Mouse (Mus musculus): ENCODE measurements at regions not wholly inside any gene's neighbourhood (a gene's known extent, or its start where the extent isn't known, plus 50 kb on each side); places are given as distances from the start of the nearest gene placed in this dataset.

GRCm38 (mm10) chr10:96188168-96188567, 51.8 kb downstream of the Gm5426 start:
- peak; percentile 96 for DNase-seq (ENCODE audit: low read depth, low spot score)

- no peak for DNase-seq (ENCODE audit: low read depth, low spot score)
Observed at GRCm38 (mm10) chr10:96190168-96190987, 54.0 kb downstream of the Gm5426 start.

GRCm38 (mm10) chr10:96200932-96201641, 64.7 kb downstream of the Gm5426 start:
- no peak for DNase-seq (ENCODE audit: low read depth, low spot score)

GRCm38 (mm10) chr10:96201891-96202290, 65.5 kb downstream of the Gm5426 start:
- no peak for DNase-seq (ENCODE audit: low read depth, low spot score)

- no peak for DNase-seq (ENCODE audit: low read depth, low spot score)
Observed at GRCm38 (mm10) chr10:96202871-96203270, 66.5 kb downstream of the Gm5426 start.

GRCm38 (mm10) chr10:96204198-96204597, 67.8 kb downstream of the Gm5426 start:
- no peak for DNase-seq (ENCODE audit: low read depth, low spot score)

GRCm38 (mm10) chr10:96209171-96209570, 72.8 kb downstream of the Gm5426 start:
- DNase-seq (ENCODE audit: low read depth, low spot score) = no peak

GRCm38 (mm10) chr10:96211189-96211588, 74.8 kb downstream of the Gm5426 start:
- DNase-seq (ENCODE audit: low read depth, low spot score) = no peak

GRCm38 (mm10) chr10:96213876-96214275, 77.5 kb downstream of the Gm5426 start:
- peak; percentile 99 for DNase-seq (ENCODE audit: low read depth, low spot score)

GRCm38 (mm10) chr10:96214285-96214684, 77.9 kb downstream of the Gm5426 start:
- DNase-seq (ENCODE audit: low read depth, low spot score) = no peak

- DNase-seq (ENCODE audit: low read depth, low spot score) = no peak
Observed at GRCm38 (mm10) chr10:96214946-96215345, 78.5 kb downstream of the Gm5426 start.

GRCm38 (mm10) chr10:96220731-96221130, 84.3 kb downstream of the Gm5426 start:
- no peak for DNase-seq (ENCODE audit: low read depth, low spot score)

GRCm38 (mm10) chr10:96230391-96230790, 94.0 kb downstream of the Gm5426 start:
- DNase-seq (ENCODE audit: low read depth, low spot score) = peak; percentile 26

GRCm38 (mm10) chr10:96231309-96231708, 94.9 kb downstream of the Gm5426 start:
- DNase-seq (ENCODE audit: low read depth, low spot score) = peak; percentile 77

- DNase-seq (ENCODE audit: low read depth, low spot score) = no peak
Observed at GRCm38 (mm10) chr10:96232889-96233288, 96.5 kb downstream of the Gm5426 start.

- peak; percentile 34 for DNase-seq (ENCODE audit: low read depth, low spot score)
Observed at GRCm38 (mm10) chr10:96234564-96235412, 98.4 kb downstream of the Gm5426 start.

- DNase-seq (ENCODE audit: low read depth, low spot score) = peak; percentile 74
Observed at GRCm38 (mm10) chr10:96236031-96236430, 99.6 kb downstream of the Gm5426 start.

- DNase-seq (ENCODE audit: low read depth, low spot score) = peak; percentile 89
Observed at GRCm38 (mm10) chr10:96236777-96237373, 100.5 kb downstream of the Gm5426 start.

- DNase-seq (ENCODE audit: low read depth, low spot score) = peak; percentile 58
Observed at GRCm38 (mm10) chr10:96237572-96238130, 101.2 kb downstream of the Gm5426 start.

GRCm38 (mm10) chr10:96238251-96238650, 101.8 kb downstream of the Gm5426 start:
- DNase-seq (ENCODE audit: low read depth, low spot score) = peak; percentile 90

- DNase-seq (ENCODE audit: low read depth, low spot score) = peak; percentile 77
Observed at GRCm38 (mm10) chr10:96238850-96239249, 102.4 kb downstream of the Gm5426 start.

Measured in 3T3-L1 (cell line).